Mouse (Mus musculus): Measurements from ENCODE around the gene Hfe2. TPM values are rescaled to one million over a fixed set of nuclear protein-coding genes. Genes with fewer than 3 reads are reported as not detected.
A peak's percentile ranks its signal among the peaks of the same experiment; 100 is the strongest.

The Hfe2 gene
- polyA plus RNA-seq, 1 experiment from 2014 or later, result 7.9 TPM

DNA sequence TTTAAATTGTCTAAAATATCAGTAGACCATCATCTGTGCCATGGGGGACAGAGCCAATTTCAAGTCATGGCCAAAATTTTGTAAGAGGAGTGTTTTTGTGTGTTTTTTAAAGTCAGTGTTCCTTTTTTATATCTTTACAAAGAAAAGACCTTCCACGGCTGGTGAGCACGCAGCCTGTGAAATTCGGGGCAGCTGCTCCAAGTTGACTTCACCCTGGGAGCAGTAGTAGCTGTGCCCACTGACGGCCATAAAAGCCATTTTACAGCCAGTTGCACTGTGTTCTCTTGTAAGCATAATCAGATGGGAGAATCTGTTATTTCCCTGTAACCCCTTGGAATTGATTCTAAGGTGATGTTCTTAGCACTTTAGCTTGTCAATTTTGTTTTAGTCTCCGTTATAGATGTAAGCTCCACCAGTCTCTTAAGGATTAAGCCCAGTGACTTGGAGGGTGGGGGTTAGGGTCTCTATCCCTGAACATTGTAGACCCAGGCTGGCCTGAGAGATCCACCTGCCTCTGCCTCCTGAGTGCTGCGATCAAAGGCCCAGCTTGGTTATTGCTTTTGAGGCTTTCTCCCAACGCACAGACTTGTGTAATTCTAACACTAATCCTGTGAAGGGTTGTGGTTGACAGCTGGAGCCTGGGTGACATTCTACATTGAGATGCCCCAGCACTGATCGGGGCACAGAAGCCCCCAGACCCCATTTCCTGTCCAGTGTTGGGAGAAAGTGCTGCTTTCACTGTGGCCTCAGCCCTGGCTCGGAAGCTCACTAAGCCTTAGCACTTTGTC, 36.1 kb downstream of the Hfe2 start:
- 56% methylated on average over 9 of the region's 9 CpGs for WGBS
- peak overlapping the region; percentile 90 for H3K9ac ChIP-seq
- no peak for ATAC-seq (replicated peaks; ENCODE audit: insufficient number of reproducible peaks, insufficient read depth, low FRiP score, low read depth)

DNA sequence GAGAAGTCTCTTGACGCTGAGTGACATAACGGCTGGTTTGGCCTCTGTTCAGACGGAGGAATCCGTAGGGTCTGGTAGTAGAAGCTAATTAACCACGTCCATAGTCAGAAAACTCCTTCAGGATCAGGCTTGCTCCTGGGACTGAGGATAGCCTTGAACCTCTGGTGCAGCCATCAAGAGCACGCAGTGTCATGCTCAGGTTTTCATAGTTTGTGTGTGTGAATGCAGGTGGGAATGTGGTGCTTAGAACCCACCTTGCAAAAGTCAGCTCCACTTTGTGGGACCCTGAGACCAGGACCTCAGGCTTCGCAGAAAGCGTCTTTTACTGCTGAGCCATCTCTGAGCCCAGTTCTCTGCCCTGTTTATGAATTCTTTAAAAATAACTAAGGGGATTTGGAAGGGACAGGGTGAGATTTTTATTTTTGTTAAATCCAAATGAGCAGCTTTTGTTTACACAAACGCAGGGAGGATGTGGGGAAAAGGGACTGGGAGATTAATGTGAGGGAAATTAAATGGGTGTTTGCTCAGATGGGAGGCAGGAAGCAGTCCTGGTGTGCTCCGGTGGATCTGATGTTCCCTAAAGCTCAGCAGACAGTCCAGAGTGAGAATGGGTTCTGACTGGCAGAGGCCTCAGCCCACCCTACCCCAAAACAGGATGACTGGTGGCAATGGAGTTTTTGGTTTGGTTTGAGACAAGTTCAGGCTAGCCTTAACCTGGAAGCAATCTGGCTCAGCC, 37.1 kb downstream of the Hfe2 start:
- ATAC-seq (replicated peaks; ENCODE audit: insufficient number of reproducible peaks, insufficient read depth, low FRiP score, low read depth), result no peak
- H3K27me3 ChIP-seq, result no peaks in the 10 kb centered on the region
- WGBS, result 33% methylated on average over 10 of the region's 10 CpGs
- H3K9me3 ChIP-seq (replicated peaks), result no peaks in the 10 kb centered on the region
- H3K36me3 ChIP-seq, result peaks cover 20% of the 10 kb centered on the region
- H3K4me1 ChIP-seq (replicated peaks), result peaks cover 30% of the 10 kb centered on the region
- peak overlapping the region; percentile 96 for H3K27ac ChIP-seq
- peak overlapping the region; percentile 36 for H3K9ac ChIP-seq
- H3K4me3 ChIP-seq, result peak overlapping the region; percentile 73
- H3K4me2 ChIP-seq, result peak overlapping the region; percentile 66

More for the DNA sequence above, 36.1 kb downstream of the Hfe2 start:
- H3K36me3 ChIP-seq, result peaks cover 20% of the 10 kb centered on the region
- peak overlapping the region; percentile 73 for H3K4me3 ChIP-seq
- peaks cover 28% of the 10 kb centered on the region for H3K4me1 ChIP-seq (replicated peaks)
- no peaks in the 10 kb centered on the region for H3K27me3 ChIP-seq
- no peaks in the 10 kb centered on the region for H3K9me3 ChIP-seq (replicated peaks)
- H3K4me2 ChIP-seq, result peak overlapping the region; percentile 66
- peak overlapping the region; percentile 96 for H3K27ac ChIP-seq

DNA sequence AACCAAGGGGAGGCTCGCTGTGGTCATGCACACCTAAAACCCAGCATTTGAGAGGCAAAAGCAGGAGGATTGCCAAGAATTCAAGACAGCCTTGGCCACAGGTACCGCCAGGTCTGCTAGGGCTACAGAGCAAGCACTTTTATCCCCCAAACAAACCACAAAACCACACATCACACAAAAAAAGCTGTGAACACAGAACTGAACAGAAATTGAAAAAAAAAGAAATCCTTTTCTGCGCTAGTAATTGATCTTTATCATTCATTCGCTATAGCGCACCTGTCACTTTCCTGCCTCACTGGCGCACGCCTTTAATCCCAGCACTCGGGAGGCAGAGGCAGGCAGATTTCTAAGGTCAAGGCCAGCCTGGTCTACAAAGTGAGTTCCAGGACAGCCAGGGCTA, 38.3 kb downstream of the Hfe2 start:
- WGBS, result 82% methylated on average over 8 of the region's 8 CpGs
- Histone ChIP-seq H3K4me1 (replicated peaks) (peaks cover 30% of the 10 kb centered on the region), H3K27ac (peak overlapping the region; percentile 96), H3K4me2 (no peak overlapping the region), H3K9ac (no peak overlapping the region), H3K9me3 (replicated peaks) (no peaks in the 10 kb centered on the region), H3K36me3 (peaks cover 20% of the 10 kb centered on the region), H3K4me3 (no peak overlapping the region), H3K27me3 (no peaks in the 10 kb centered on the region)
- ATAC-seq (replicated peaks; ENCODE audit: insufficient number of reproducible peaks, insufficient read depth, low FRiP score, low read depth), result no peak

DNA sequence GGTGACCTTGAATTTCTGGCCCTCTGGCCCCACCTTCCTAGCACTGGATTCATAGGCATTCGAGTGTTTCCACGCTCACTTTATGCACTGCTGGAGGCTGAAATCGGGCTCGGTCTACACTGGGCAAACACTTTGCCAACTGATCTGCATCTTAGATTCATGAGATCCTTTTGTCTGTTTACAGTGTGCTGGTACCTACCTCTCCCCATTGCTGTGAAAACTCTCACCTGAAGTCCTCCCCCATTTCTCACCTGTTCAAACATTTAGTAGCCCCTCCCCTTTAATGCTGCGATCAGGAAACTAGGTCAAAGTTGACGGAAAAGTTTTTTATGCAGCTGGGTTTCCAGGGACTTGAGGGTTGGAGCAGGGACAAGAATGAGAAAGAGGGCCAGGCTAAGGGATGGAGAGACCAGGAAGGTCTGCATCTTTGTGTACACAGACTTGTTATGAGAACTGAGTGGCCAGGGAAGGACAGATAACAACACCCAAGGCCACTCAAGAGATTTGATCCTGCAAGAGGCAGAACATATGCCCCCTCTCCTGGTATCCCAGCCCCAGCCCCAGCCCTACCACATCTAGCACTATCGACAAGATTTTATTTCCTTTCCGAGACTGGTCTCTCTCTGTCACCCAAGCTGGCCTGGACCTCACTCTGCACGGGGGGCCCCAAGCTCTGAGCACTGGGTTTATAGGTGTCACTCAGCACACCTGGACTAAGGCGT, 39.1 kb downstream of the Hfe2 start:
- Histone ChIP-seq H3K9me3 (replicated peaks) (no peaks in the 10 kb centered on the region), H3K27me3 (no peaks in the 10 kb centered on the region), H3K4me3 (no peak overlapping the region), H3K4me2 (peak overlapping the region; percentile 8), H3K36me3 (peaks cover 20% of the 10 kb centered on the region), H3K4me1 (replicated peaks) (peaks cover 30% of the 10 kb centered on the region), H3K9ac (no peak overlapping the region), H3K27ac (peak overlapping the region; percentile 96)
- 38% methylated on average over 10 of the region's 10 CpGs for WGBS
- ATAC-seq (replicated peaks; ENCODE audit: insufficient number of reproducible peaks, insufficient read depth, low FRiP score, low read depth), result no peak; the same call in 1 of the 2 replicates

DNA sequence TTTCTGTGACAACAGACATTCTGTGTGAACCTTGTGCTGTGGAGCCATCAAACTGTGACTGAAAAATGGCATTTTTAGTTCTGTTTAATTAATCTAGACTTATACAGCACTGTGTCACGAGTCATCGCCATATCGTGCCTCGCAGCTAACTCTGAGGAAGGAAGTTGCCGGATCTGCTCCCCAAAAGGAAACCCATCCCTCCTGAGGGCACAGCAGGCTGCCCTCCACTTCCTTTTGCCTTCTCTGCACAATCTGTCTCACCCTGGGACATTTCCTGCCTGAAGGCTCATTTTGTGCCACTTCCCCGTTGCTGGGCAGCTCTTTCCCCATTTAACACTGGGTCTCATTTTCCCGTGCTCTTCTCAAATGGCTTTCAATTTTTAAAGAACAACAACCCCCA, 39.7 kb downstream of the Hfe2 start:
- Histone ChIP-seq H3K4me2 (peak overlapping the region; percentile 9), H3K4me1 (replicated peaks) (peaks cover 36% of the 10 kb centered on the region), H3K9ac (no peak overlapping the region), H3K36me3 (peaks cover 17% of the 10 kb centered on the region), H3K9me3 (replicated peaks) (no peaks in the 10 kb centered on the region), H3K4me3 (no peak overlapping the region), H3K27ac (peak overlapping the region; percentile 96), H3K27me3 (no peaks in the 10 kb centered on the region)
- ATAC-seq (replicated peaks; ENCODE audit: insufficient number of reproducible peaks, insufficient read depth, low FRiP score, low read depth), result no peak; the same call in 1 of the 2 replicates
- WGBS, result 50% methylated on average over 7 of the region's 7 CpGs

DNA sequence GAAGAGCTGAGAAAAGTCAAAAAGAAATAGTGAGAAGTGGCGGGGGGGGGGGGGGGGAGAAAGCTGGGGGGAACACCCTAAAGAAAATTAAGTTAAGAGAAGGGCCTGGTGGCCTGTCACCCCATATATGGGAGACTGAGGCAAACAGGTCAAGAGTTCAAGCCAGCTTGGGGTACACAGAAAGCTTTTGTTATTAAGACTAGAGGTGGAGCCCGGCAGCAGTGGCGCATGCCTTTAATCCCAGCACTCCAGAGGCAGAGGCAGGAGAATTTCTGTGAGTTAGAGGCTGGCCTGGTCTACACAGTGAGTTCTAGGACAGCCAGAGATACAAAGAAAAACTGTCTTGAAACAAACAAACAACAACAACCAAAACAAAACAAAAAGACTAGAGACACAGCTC, 40.1 kb downstream of the Hfe2 start:
- no peak overlapping the region for H3K9ac ChIP-seq
- no peak for ATAC-seq (replicated peaks; ENCODE audit: insufficient number of reproducible peaks, insufficient read depth, low FRiP score, low read depth)
- H3K27me3 ChIP-seq, result no peaks in the 10 kb centered on the region
- 0 out of 2 replicates have a peak overlapping the region, but pooled peaks have one; percentile 9 for H3K4me2 ChIP-seq
- 90% methylated on average over 2 of the region's 3 CpGs for WGBS
- peak overlapping the region; percentile 96 for H3K27ac ChIP-seq
- peaks cover 13% of the 10 kb centered on the region; the same call in 1 of the 2 replicates for H3K36me3 ChIP-seq
- no peak overlapping the region for H3K4me3 ChIP-seq
- peaks cover 40% of the 10 kb centered on the region for H3K4me1 ChIP-seq (replicated peaks)
- no peaks in the 10 kb centered on the region for H3K9me3 ChIP-seq (replicated peaks)

DNA sequence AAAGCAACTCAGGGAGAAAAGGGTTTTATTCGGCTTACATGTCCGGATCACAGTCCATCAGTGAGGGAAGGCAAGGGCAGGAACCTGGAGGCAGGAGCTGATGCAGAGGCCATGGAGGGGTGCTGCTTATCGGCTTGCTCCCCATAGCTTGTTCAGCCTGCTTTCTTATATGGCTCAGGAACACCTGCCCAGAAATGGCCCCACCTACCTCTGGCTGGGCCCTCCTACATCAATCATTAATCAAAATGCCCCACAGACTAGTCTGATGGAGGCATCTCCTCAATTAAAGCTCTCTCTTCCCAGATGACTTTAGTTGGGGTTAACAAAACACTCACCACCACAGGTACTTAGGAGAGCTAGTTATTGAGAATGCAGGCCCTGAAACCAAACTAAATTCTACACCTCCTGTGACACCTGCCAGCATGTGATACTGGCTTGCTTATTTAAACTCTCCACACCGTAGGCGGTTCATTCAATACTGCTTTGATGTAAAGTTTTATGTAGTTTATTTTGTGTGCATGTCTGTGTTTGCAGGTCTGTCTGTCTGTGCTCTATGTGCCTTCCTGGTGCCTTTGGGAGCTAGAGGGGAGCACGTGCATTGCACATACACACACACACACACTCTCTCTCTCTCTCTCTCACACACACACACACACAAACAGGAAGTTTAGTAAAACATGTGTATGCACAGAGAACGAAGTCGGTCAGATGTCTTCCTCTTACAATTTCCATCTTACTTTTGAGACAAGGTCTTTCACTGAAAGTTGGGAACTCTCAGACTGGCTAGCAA, 41.9 kb downstream of the Hfe2 start:
- Histone ChIP-seq H3K9me3 (replicated peaks) (no peaks in the 10 kb centered on the region), H3K9ac (no peak overlapping the region), H3K4me3 (no peak overlapping the region), H3K4me2 (no peak overlapping the region), H3K27me3 (no peaks in the 10 kb centered on the region), H3K27ac (0 out of 2 replicates have a peak overlapping the region, but pooled peaks have one; percentile 5), H3K36me3 (no peaks in the 10 kb centered on the region), H3K4me1 (replicated peaks) (peaks cover 45% of the 10 kb centered on the region)
- ATAC-seq (replicated peaks; ENCODE audit: insufficient number of reproducible peaks, insufficient read depth, low FRiP score, low read depth), result no peak
- 77% methylated on average over 8 of the region's 8 CpGs for WGBS

DNA sequence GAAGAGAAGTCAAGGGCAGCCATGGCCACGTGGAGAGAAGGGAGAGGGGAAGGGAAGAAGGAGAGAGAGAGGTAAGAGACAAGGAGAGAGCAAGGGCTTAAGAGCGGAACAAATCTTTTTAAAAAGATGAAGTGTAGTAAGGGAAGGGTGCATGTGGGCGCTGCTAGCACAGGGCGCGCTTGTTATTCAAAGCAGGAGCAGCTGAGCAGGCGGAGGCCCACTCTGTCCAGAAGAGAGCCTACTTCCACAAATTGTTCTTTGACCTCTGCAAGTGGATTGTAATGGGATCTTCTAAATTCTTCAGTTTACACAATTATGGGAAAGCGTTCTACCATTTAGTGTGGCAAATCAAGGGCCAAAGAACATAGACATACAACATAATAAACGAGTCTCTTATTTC, 43.6 kb downstream of the Hfe2 start:
- H3K27ac ChIP-seq, result peak overlapping the region; percentile 39
- no peaks in the 10 kb centered on the region for H3K36me3 ChIP-seq
- no peak overlapping the region for H3K4me2 ChIP-seq
- 77% methylated on average over 8 of the region's 8 CpGs for WGBS
- H3K9ac ChIP-seq, result no peak overlapping the region
- no peak overlapping the region for H3K4me3 ChIP-seq
- H3K27me3 ChIP-seq, result no peaks in the 10 kb centered on the region
- H3K9me3 ChIP-seq (replicated peaks), result no peaks in the 10 kb centered on the region
- peaks cover 48% of the 10 kb centered on the region for H3K4me1 ChIP-seq (replicated peaks)
- no peak for ATAC-seq (replicated peaks; ENCODE audit: insufficient number of reproducible peaks, insufficient read depth, low FRiP score, low read depth)

DNA sequence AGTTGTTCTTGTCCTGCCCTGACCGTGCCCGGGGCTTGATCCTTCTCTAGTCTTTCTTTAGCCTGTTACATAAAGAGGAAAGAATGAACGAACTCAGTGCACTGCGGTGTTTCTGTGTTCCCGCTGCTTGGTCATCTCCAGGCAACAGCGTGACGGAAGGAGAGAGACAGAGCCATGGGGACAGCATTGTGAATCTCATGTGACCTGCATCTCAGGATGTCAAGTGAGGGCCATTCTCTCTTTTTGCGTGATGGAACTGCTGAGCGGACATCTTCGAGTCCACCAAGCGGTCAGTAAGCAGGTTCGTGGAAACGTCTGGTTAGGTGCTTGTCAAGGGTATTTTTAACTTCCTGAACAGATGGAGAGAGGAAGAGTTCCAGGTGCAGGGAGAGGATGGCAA, 44.5 kb downstream of the Hfe2 start:
- peak overlapping the region; percentile 39 for H3K27ac ChIP-seq
- no peak overlapping the region for H3K4me2 ChIP-seq
- H3K9me3 ChIP-seq (replicated peaks), result no peaks in the 10 kb centered on the region
- 68% methylated on average over 13 of the region's 13 CpGs for WGBS
- peaks cover 46% of the 10 kb centered on the region for H3K4me1 ChIP-seq (replicated peaks)
- no peaks in the 10 kb centered on the region for H3K36me3 ChIP-seq
- H3K27me3 ChIP-seq, result no peaks in the 10 kb centered on the region
- H3K9ac ChIP-seq, result no peak overlapping the region
- ATAC-seq (replicated peaks; ENCODE audit: insufficient number of reproducible peaks, insufficient read depth, low FRiP score, low read depth), result no peak
- no peak overlapping the region for H3K4me3 ChIP-seq

DNA sequence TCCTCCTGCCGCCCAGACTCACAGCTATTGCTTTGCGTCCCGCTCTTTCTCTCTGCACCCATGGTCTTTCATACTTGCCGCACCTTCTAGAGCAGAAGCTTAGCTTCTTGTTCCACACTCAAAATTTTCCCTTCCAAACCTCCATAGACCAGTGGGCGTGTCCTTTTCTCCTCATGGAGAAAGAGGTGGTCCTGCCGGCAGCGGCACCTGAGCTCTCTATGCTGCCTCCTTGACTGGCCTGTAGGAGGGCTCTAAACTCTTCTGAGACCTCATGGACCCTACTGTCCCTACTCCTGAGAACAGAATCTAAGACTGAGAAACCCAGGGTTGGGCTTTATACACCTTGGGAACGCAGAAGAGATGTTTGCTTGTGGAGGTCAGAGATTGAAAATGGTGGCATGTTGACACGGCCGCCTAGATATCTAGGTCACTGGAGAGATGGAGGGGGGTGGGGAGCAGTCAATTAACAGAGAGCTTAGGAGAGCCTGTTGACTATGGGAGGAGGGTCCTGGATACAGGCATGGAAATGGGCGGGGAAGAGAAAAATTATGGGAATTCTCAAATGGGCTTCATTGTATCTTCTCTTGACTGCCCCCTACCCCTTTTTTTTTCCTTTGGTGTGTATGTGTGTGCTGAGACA, 45.1 kb downstream of the Hfe2 start:
- Histone ChIP-seq H3K4me2 (no peak overlapping the region), H3K4me1 (replicated peaks) (peaks cover 45% of the 10 kb centered on the region), H3K27me3 (no peaks in the 10 kb centered on the region), H3K36me3 (no peaks in the 10 kb centered on the region), H3K9ac (no peak overlapping the region), H3K4me3 (no peak overlapping the region), H3K9me3 (replicated peaks) (no peaks in the 10 kb centered on the region), H3K27ac (peak overlapping the region; percentile 39; the same call in 1 of the 2 replicates)
- WGBS, result 82% methylated on average over 11 of the region's 11 CpGs
- no peak for ATAC-seq (replicated peaks; ENCODE audit: insufficient number of reproducible peaks, insufficient read depth, low FRiP score, low read depth)

All from heart, embryonic 15.5 days (tissue).